Comparison of ENCODE assay signal across 8 mouse cellular contexts in the genomic region with DNA sequence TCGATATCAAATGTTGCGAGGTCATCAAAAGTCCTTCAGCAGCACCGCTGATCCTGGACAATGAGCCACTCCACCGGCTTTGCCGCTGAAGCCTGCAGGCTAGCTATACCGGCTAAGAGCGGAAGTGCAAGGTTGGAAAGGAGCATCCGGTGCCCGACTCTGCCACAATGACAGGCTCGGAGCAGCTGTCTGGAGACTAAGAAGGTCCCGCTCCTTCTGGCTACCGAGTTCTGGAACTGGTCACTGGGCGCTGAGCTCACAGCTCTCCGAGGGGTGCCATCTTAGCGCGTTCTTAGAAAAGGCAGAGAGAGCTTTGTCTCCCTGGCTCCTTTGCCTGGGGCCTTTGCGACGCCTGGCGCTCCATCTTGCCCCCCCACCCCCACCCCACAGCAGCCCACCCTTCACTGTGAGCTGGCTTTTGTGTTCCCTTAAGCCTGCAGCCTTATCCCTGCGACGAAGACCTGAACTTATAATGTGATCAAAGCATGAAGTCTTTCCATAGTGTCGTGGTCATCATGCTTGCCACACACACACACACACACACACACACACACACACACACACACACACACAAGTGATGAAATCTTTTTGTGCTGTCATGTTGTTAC. TPM values are rescaled to one million over a fixed set of nuclear protein-coding genes. Genes with fewer than 3 reads are reported as not detected.
DNase-seq lines count a peak whose midpoint lies in the region; ATAC-seq and TF ChIP-seq lines count a peak whose summit lies in the region.

No protein-coding gene starts in this region.

- ATAC-seq in hematopoietic stem cell, adult 5-6 weeks (replicated peaks in 1 of 2; ENCODE audit: insufficient read depth in 1 of 2, low FRiP score in 2 of 2, low TSS enrichment in 1 of 2, low read depth in 1 of 2, poor library complexity in 2 of 2, severe bottlenecking in 2 of 2), result peak; percentile 24 to 47; a peak in 2 of 4 replicates
- peak; percentile 45; the same call in 1 of the 2 replicates for ATAC-seq in liver, embryonic 12.5 days
- ATAC-seq in neural tube, embryonic 11.5 days (ENCODE audit: insufficient read depth, low FRiP score, low TSS enrichment), result peak; percentile 48; the same call in 1 of the 2 replicates
- no peak for ATAC-seq in frontal cortex, adult (ENCODE audit: low TSS enrichment)

- H3K36me3 ChIP-seq in liver, embryonic 12.5 days, result no peaks in the 10 kb centered on the region
- H3K36me3 ChIP-seq in neural tube, embryonic 11.5 days (ENCODE audit: control insufficient read depth, insufficient read depth, low read length), result no peaks in the 10 kb centered on the region

- peaks cover 20% of the 10 kb centered on the region for H3K4me1 ChIP-seq in liver, embryonic 12.5 days
- peaks cover 8% of the 10 kb centered on the region; the same call in 1 of the 2 replicates for H3K4me1 ChIP-seq in neural tube, embryonic 11.5 days (ENCODE audit: control insufficient read depth, insufficient read depth, low read length)

- DNase-seq in heart, adult 11 months, result peak; percentile 90
- no peak for DNase-seq in heart, adult 8-10 months (ENCODE audit: low spot score)
- DNase-seq in brain, embryonic 14.5 days (ENCODE audit: low read depth), result peak; percentile 73
- DNase-seq in neural tube, embryonic 11.5 days (ENCODE audit: low spot score), result peak; percentile 75
- DNase-seq in frontal cortex, postnatal 14 days (ENCODE audit: low spot score in 2 of 2), result no peak

- no peak overlapping the region for H3K27ac ChIP-seq in liver, embryonic 12.5 days
- H3K27ac ChIP-seq in neural tube, embryonic 11.5 days (ENCODE audit: low read depth, low read length), result peak overlapping the region; percentile 49; the same call in 1 of the 2 replicates

- H3K27me3 ChIP-seq in liver, embryonic 12.5 days (replicated peaks), result peaks cover 10% of the 10 kb centered on the region; the same call in 1 of the 2 replicates
- no peaks in the 10 kb centered on the region for H3K27me3 ChIP-seq in neural tube, embryonic 11.5 days (ENCODE audit: control insufficient read depth, insufficient read depth, low read length)

- peak overlapping the region; percentile 53 for H3K9ac ChIP-seq in liver, embryonic 12.5 days
- H3K9ac ChIP-seq in neural tube, embryonic 11.5 days (ENCODE audit: low read length), result peak overlapping the region; percentile 59

- TF ChIP-seq CTCF in brain, embryonic 14.5 days (IDR thresholded peaks at IDR 0.05; ENCODE audit: borderline replicate concordance, extremely low read depth, insufficient read depth, insufficient read length), result 0 out of 2 replicates have a peak, but pooled peaks have one; percentile 4

- no peaks in the 10 kb centered on the region for H3K9me3 ChIP-seq in liver, embryonic 12.5 days (replicated peaks)
- no peaks in the 10 kb centered on the region for H3K9me3 ChIP-seq in neural tube, embryonic 11.5 days (ENCODE audit: control insufficient read depth, low read length)

- 0 out of 2 replicates have a peak, but pooled peaks have one; percentile 8 for TF ChIP-seq POLR2A in brain, embryonic 14.5 days (IDR thresholded peaks at IDR 0.05; ENCODE audit: borderline replicate concordance, extremely low read depth, insufficient read depth, insufficient read length, poor library complexity, severe bottlenecking)

- H3K4me2 ChIP-seq in liver, embryonic 12.5 days, result peak overlapping the region; percentile 67
- peak overlapping the region; percentile 46 for H3K4me2 ChIP-seq in neural tube, embryonic 11.5 days (ENCODE audit: low read depth)

- peak overlapping the region; percentile 40 for H3K4me3 ChIP-seq in liver, embryonic 12.5 days
- H3K4me3 ChIP-seq in neural tube, embryonic 11.5 days (ENCODE audit: low read depth, low read length), result peak overlapping the region; percentile 18; the same call in 1 of the 2 replicates

- WGBS in liver, embryonic 12.5 days (ENCODE audit: insufficient replicate concordance), result 14% methylated on average over 22 of the region's 22 CpGs
- WGBS in neural tube, embryonic 11.5 days, result 17% methylated on average over 22 of the region's 22 CpGs

RNA-seq across cellular contexts. Expression of a gene that starts 22.2 kb away (rescaled TPM):
- 10 to 100 TPM; 32.4 to 38.7 (median 33.0) TPM for total RNA-seq in heart, adult 8-10 months (2022)
- polyA plus RNA-seq in brain, embryonic 14.5 days (2012; rRNA removed), result 70.3 and 77.5 TPM in 2 replicates
- total RNA-seq in hematopoietic stem cell, adult 5-6 weeks (2017), result 206 and 249 TPM in 2 replicates
- 97.2 and 104 TPM in 2 replicates for polyA plus RNA-seq in liver, embryonic 12.5 days (2016; fragmentation: Nextera tagmentation; extraction: Ambion mirVana)
- 167 and 168 TPM in 2 replicates for polyA plus RNA-seq in neural tube, embryonic 11.5 days (2014; fragmentation: Nextera tagmentation; extraction: Ambion mirVana)

RNA-seq across cellular contexts. Expression of a gene that starts 57.5 kb away (rescaled TPM):
- under 1 TPM in 3 of 4 experiments, not detected in 1; 0.05 to 0.29 (median 0.25) TPM for total RNA-seq in heart, adult 8-10 months (2022)
- 0.13 and 0.18 TPM in 2 replicates for polyA plus RNA-seq in brain, embryonic 14.5 days (2012; rRNA removed)
- total RNA-seq in hematopoietic stem cell, adult 5-6 weeks (2017), result 0.88 TPM in 1 of 2 replicates, not detected in the other
- 1.6 and 1.8 TPM in 2 replicates for polyA plus RNA-seq in liver, embryonic 12.5 days (2016; fragmentation: Nextera tagmentation; extraction: Ambion mirVana)
- polyA plus RNA-seq in neural tube, embryonic 11.5 days (2014; fragmentation: Nextera tagmentation; extraction: Ambion mirVana), result 0.12 TPM in 1 of 2 replicates, not detected in the other

Comparison
In these comparisons a context has a peak if more than half of its experiments do, and no peak if none do; other contexts are left out.
1. DNase-seq: peak in heart, adult 11 months (single experiment), brain, embryonic 14.5 days (single experiment) and neural tube, embryonic 11.5 days (single experiment); none in heart, adult 8-10 months (single experiment) and frontal cortex, postnatal 14 days (0 of 2).